Mouse (Mus musculus) left cerebral cortex, adult 8-10 months (tissue): ENCODE results near the gene Rybp. TPM values are rescaled to one million over a fixed set of nuclear protein-coding genes. Genes with fewer than 3 reads are reported as not detected.
A peak's percentile ranks its signal among the peaks of the same experiment; 100 is the strongest.

Experiments
- DNase-seq, 2 experiments: peaks; one replicate each; pipeline ENCODE4 v3.0.0; 2022; ENCODE audit warnings: low spot score in 2 of 2
- total RNA-seq, 4 experiments: library from RNA; stranded (reverse); gene quantifications; 2 replicates each; pipeline ENCODE4 v1.2.4; 2022

Rybp gene
- total RNA-seq, 4 experiments from 2014 or later: 39.7 to 44.5 (median 43.0) TPM

DNA sequence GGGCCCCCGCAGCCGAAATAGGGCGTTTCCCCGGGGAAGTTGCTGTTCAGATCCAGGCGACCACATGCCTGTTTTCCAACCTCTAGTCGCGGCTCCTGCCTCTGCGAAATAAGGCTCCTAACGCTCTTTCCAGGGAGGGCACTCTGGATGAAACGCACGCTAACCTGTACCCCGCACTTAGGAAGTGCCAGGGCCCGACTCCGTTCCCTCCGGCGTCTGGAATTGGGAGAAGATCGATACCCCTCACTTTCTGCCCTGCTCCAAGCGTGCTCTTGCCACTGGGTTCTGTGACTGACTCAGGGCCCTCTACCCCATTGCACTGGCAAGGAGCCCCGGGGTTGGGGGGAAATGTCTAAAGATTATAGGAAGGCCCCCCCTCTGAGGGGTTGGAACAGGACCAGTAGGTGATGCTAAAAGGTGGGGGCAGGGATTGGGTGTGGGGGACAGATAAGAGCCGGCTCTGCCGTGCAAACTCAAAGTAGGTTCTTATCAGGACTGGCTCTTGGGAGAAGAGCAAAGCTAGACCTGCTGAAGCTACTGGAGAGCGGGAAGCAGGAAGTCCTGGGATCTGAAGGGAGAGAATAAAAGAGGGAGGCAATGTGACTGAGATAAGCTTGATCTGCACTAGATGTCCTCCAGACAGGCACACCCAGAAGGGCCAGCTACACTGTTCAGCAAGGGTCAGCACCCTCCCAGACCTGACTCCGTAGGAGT lies 888 bp upstream of the Rybp start:
- peak; percentile 18 to 22 for DNase-seq

DNA sequence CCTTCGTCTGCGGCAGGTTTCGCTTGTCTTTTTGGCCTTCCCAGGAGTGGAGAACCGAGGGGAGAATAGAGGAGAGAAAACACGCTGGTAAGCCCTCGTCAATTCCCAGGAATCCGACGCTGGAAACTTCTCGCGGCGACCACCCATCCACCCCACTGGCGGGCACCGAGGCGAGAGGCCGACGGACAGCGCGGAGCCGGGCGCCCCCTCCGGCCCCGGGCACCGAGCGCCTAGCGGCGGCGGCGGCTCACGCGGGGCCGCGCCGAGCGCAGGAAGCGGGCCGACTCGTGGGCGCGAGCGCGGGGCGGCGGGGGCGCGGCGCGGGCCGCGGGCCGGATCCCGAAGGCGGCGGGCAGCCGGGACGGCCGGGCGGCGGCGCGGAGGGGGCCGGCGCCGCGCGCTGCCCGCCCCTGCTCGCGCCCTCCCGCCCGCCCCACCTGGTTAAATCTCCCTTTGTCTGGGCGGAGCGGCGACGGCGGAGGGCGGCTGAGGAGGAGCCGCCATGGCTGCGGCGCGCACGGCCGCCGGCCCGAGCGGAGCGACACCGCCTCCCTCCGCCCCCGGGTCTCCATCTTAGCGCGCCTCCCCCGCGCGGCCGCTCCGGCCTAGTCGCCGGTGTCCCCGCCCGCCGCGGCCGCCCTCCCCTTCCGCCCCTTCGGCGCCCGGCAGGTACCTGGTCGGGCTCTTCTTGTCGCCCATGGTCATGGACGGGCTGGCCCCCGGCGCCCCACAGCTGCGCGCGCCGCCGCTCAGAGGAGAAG lies 532 bp downstream of the Rybp start:
- peak; percentile 36 to 60 for DNase-seq

DNA sequence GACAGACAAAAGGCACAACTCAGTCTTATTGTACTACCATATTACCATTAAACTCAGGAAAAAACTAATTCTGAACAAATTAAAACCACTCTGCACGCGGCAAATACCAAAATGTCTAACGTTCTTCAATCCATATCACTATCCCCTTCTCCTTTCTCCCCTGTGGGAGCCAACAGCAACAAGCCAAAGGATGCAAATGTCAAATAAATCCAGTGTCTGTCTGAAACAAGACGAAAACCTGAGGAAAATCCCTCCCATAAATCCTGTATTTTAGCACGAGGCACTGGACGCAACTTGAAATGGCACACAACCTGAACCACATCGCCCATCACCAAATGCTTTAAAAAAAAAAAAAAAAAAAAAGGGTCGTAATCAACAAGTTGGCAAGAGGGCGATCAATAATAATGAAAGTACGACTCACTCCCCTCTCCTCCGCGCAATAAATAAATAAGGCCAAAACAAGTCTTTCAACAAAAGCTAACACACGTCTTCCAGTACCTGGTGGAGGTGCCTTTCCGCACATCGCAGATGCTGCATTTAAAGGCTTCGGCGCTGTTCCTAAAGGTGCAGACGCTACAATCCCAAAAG lies 1.2 kb downstream of the Rybp start:
- DNase-seq: no peak

DNA sequence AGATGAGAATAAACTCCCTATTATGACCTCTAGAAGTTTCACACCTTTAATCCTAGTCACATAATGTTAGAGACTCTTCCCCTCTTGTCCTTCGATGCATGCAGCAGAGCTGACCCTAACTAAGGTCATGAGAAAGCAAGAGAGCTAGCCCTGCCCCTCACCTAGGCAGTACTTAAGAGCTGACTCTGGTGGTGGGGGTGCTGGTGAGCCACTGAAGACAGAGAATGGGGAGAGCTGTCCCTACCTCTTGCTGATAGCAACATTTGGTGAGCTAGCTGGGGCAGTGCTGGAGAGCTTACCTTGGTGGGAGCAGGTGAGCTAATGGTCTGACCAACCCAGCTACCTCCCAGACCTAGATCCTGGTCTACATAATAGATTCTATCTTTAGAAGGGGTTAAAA lies 8.4 kb downstream of the Rybp start:
- no peak for DNase-seq

DNA sequence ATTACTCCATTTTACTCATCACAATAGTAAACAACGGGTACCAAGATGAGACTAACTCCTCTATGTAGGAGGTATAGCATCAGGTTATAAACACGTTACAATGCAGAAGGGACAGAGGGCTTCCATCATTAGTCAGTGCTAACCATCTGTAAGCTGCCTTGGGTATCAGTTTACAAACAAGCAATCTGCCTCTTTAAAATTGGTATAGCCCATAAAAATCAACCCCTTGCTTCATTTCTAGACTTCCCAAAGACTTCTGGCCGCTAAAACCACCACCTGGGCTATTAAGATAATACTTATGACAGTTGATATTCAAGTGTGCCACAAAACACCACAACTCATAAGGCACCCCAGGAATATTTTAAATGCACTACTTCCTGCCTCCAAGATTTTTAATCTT lies 10.9 kb downstream of the Rybp start:
- DNase-seq: no peak

DNA sequence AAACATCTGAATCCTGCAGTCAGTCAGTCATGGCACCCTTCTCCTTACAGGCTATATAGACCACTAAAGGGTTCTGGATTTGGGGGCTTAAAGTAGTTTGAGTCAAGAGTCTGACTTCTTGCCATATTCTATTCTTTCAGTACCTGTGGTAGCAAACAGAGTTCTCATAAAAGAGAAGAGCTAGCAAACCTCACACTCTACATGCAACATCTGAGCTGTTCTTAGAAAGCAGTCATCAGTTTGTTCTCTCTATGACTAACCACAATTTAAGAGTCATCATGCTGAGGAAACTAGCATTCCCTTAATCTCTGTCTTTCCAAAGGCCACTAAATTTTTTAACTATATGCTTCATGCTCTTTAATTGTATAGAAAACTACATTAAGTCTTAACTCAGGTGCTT lies 11.6 kb downstream of the Rybp start:
- DNase-seq: no peak

DNA sequence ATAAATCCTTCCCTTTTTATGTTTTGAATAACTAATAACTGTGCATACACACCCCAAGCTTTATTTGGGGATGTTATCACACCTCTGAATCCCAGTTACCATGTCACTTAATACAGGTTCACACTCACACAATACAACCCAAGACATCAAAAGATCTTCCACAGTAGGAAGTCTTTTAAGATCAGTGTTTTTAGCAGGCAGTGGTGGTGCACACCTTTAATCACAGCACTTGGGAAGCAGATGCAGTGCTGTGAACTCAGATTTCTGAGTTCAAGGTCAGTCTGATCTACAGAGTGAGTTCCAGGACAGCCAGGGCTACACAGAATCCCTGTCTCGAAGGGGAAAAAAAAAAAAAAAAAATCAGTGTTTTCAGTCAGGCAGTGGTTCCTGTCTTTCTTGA lies 13.7 kb downstream of the Rybp start:
- no peak for DNase-seq

DNA sequence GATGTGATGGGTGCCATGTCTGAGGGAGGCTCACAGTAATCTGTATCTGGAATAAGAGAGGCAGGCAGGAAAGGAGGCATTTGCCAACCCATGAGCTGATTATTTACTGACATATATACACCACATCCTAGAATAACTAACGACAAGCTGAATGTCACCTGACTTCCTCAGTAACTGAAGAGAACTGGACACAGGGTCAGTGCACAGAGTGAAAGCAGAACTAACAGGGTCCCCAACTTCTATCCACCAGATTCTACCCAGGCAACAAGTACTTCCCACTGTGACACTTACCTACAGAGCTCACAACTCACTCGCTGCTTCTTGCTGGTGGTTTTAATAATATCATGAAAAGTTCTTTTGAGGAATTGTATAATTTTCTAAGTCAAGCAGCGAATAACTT lies 15.3 kb downstream of the Rybp start:
- DNase-seq: no peak

DNA sequence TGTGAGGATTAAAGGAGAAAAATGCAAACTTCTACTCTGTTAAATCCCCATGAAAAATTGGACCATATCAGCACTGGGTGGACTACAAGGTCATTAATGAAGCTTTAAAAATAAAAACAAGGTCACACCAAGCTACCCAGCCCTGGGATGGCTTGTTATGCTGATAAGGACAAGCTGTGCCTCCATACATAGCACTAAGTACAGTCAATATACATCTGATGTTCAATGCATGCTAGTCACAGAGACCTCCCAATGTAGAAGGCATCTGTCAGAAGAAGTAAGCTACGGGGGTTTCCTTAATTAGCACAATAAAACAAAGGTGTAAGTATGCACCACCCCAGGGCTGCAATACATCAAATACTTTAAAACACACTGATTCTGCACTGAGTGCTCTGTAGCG lies 16.5 kb downstream of the Rybp start:
- DNase-seq: no peak

DNA sequence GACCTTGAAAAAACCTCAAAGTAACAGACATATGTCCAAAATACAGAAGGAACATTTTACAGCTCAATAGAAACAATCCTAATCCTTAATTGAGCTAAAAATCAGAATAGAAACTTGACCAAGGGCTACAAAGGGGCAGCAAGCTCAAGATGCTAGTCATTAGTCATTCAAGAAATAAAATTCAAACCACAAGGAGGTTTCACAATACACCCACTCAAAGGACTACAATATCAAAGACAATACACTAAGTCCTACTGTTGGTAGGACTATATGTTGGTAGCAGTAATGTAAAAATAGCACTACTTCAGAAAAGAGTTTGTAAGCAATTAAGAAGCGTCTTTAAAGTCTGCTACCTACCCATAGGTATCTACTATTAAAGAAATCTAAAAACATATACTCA lies 27.7 kb downstream of the Rybp start:
- no peak for DNase-seq

DNA sequence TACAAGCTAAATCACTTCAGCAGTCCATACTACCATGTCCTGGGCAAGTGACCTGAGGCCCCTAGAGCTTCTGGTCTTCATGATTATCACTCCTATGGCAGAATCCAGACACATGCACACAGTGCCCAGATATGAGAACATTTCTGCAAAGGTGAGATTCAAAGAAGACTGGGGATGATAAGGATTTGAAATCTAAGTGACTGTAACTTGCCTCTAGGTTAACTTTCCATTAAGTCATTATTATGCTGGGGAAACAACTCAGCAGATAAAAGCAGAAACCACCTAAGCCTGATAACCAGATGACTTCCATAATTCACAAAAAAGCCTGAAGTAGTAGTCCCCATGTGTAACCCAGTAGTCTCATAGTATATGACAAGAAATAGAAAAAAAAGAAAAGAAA lies 29.0 kb downstream of the Rybp start:
- no peak for DNase-seq

DNA sequence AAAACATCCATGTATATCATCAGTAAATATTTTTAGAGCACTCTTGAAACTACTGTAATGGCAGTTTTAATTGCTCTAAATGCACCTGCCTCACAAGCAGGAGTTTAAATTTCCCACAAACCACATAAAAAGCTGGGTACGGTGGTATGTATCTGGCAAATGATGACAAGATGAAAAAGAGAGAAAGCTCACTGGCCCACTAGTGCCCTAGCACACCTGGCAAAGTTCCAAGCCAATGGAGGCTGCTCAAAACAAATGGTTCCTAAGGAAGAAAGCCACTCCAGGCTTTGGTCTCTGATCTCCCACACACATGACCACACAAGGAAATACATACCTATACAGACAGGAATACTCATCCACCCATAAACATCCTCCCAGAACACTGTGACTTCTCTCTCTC lies 31.9 kb downstream of the Rybp start:
- DNase-seq: no peak

DNA sequence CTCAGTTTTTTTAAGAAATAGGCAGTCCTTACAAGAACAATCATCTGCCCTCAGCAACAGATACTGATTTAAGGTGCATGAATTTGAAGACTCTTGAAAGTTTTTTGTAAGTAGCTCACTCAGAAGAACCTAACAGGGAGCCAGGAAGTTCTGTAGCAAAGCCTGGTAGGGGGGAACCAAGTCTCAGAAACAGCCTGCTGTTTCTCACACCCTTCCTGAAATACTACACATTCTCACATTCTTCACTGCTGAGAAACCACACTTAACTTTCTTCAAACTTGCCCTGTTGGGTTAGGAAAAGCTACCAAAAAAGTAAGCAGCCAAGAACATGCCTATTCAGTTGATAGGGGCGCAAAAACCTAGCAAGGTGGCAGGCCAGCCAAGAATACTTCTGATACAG lies 32.6 kb downstream of the Rybp start:
- DNase-seq: no peak

DNA sequence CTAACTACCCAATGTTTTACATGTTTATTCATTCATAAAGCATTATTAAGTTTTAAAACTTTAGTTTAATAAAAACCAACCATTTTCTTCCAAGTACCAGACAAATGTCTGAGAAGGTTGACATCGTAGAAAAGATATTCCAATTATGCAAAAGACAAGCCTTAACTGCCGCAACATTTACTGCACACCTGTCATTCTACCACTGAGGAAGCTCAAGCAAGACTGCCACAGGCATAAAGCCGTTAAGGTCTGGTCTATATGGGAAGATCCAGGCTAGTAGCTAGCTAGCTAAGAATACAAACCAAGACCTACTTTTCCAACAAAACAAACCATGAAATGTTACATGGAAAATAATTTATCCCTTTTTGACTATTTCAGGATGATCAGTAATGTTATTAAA lies 42.8 kb downstream of the Rybp start:
- no peak for DNase-seq

DNA sequence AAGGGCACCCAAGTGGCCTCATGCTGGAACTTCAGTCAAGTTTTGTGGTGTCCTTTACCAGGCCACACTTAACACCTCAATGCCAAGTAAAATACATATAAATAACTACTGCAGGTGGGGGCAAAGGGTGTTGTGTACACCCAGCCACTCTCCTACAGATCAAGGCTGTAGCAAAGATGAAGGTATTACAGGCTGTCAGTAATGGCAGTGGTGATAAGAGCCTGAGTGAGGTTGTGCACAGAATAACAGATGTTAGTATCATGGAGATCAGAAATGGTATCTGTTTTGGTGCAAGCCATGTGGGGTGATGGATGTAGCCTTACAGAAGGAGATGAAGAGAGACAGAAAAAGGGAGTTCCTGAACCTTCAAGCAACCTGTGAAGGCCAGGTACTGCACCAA lies 52.2 kb downstream of the Rybp start:
- no peak for DNase-seq

DNA sequence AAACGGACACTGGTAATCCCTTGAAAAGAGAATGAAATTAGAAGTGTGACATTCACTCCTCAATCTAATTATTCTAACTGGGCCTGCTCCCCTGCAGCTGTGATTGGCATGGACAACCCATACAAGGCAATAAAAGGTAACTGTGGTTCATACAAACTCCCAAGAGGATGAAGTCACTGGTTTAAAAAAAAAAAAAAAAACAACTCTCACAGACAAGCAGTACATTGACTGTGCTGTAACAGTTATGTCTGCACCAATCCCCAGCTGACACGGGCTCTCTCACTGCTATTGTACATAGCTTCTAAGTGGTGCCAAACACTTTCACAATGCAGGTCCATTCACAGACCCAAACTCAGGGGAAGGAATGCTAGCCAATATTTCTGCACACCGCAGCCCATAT lies 53.8 kb downstream of the Rybp start:
- peak in 1 of 2 experiments; percentile 52 for DNase-seq

DNA sequence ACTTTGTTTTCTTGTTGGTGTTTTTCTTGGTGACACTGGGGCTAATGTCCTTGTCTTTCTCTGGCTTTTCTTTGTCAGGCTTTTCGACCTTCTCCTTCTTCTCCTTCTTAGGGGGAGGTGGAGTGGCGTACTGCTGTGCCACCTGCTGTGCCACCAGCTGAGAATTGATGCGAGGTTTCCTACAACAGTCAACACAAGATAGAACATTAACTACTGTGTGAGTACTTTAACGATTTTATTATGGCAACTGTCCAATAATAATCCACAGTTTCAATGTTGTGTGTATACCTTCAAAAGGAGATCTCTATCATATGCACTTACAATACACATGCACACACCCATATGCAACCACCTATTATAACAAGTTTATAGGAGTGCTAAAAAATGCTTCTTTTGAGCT lies 54.2 kb downstream of the Rybp start:
- DNase-seq: no peak

DNA sequence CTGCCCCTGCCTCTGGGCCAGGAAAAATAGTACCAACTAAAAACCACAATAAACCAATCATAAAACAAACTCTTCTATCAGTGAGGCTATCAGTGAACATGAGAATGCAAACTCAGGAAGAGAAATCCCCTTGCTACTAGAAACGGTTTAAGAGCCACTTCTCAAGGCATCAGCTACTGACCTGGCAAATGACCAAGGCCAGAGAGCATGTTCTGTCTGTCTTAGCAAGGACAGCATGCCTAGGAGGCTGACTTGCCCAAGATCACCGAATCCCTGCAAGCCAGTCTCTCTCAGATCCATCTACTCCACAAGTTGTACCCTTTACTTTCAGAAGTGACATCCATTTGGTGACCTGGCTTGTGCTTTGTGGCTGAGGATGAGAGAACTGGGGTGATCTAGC lies 61.1 kb downstream of the Rybp start:
- no peak for DNase-seq

DNA sequence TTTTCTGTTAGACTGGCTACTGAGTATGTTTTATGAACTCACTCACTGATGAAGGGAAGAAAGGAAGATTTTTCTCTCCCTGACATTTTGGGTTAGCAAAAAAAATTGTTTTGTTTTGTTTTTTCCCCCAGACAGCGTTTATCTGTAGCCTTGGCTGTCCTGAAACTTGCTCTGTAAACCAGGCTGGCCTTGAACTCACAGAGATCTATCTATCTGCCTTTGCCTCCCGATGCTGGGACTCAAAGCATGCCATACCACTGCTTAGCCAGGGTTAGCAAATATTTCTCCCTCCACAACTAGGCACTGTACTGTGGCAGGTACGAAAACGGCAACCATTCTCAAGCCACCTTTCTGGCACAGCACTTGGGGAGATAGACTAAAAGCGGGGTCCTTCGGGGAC lies 63.4 kb downstream of the Rybp start:
- DNase-seq: no peak

DNA sequence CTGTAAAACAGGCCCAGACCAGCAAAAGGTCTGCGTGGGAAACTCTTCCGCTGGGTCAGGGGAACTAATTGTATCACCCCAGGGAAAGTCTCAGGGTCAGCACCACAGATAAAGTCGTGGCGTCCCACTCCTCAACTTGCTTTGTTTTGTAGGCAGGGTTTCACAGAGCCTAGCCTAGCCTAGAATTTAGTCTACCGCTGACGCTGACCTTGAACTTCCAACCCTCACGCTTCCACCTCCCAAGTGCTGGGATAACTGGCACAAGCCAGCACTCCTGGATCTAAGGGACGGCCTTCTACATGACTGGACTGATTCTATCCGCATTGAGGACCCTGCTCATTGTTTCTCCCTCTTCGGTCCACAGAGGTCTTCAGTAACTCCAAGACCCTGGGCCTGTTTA lies 63.9 kb downstream of the Rybp start:
- DNase-seq: no peak

DNA sequence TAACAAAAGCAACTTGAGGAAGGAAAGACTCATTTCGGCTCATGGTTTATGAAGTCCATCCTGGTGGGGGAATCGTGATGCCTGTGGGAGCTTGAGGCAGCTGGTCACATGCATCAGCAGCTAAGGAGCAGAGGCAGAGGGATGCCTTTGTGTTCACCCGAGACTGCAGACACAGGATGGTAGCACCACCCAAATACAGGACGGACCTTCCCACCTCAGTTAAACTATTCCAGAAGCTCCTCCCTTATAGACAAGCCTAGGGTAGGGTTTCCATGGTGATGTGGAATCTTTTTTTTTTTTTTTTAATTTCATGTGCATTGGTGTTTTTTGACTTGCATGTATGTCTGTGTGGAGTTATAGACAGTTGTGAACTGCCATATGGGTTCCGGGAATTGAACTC lies 64.4 kb downstream of the Rybp start:
- DNase-seq: no peak

DNA sequence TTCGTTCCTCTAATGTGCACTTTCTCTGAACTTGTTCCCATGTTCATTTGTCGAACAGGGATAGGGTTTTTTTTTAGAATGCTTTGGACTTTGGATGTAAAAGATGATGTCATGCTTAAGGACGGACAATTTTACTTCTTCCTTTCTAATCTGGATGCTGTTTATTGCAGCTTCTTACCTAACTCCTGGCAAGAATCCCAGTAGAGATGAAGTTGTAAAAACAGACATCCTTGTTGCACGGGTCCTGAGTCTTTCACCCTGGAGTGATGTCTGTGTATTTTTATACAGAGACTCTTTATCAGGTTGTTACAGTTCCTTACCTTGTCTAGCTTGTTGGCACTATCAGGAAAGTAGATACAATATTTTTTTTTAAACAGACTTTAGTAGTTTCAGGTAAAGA lies 65.5 kb downstream of the Rybp start:
- DNase-seq: no peak
